Mouse (Mus musculus) CD4-positive naive resting alpha-beta T cell, adult 57 days (primary cell): ENCODE results near the gene Eqtn. TPM values are rescaled to one million over a fixed set of nuclear protein-coding genes. Genes with fewer than 3 reads are reported as not detected.

ENCODE experiments used
- total RNA-seq: library from RNA; stranded (reverse); gene quantifications from one replicate; pipeline ENCODE4 v1.2.4, GENCODE M21; 2023

The Eqtn gene
- total RNA-seq, result not detected

GRCm38 (mm10) chr4:94928743-94929142 is at the start of gene Eqtn:
Gene Eqtn (minus strand): TSS chr4:94928843.

Other genes starting within 250 kb of the Eqtn start
- 0.21 TPM for gene Tek, start 189.6 kb downstream of the Eqtn start, total RNA-seq
- gene Mysm1, start 50.3 kb upstream of the Eqtn start, total RNA-seq, result 64.2 TPM
- 935 TPM for gene Jun, start 123.4 kb upstream of the Eqtn start, total RNA-seq